Mouse (Mus musculus) ES-Bruce4 (cell line): ENCODE measurements around the gene Prcd.

ENCODE experiments used
- CTCF ChIP-seq: IDR thresholded peaks from one replicate; pipeline ENCODE4 v1.8.1; 2011; ENCODE audit warnings: low read depth, low read length
- EP300 ChIP-seq: IDR thresholded peaks from 2 replicates; pipeline ENCODE4 v1.6.1; 2011; ENCODE audit warnings: low read depth, low read length; ENCODE audit not compliant: insufficient read depth
- POLR2A ChIP-seq: IDR thresholded peaks from one replicate; pipeline ENCODE4 v1.8.1; 2011; ENCODE audit warnings: low read length; ENCODE audit not compliant: insufficient read depth

- no peak for TF ChIP-seq POLR2A
- no peak for TF ChIP-seq CTCF
- no peak for TF ChIP-seq EP300
Observed at GRCm38 (mm10) chr11:116604097-116604496, 49.2 kb upstream of the Prcd start.
